Mouse (Mus musculus) stomach, postnatal 0 days (tissue): ENCODE data around the gene Prps1l1.

Source experiments
- CTCF ChIP-seq: IDR thresholded peaks from 2 replicates; pipeline ENCODE4 v1.5.1; 2016; ENCODE audit warnings: antibody characterized with exemption, low read depth, mild to moderate bottlenecking, moderate library complexity
- EP300 ChIP-seq: optimal IDR thresholded peaks from 2 replicates; pipeline ENCODE3; 2016; ENCODE audit warnings: antibody characterized with exemption

GRCm38 (mm10) chr12:35027533-35027932 is 43.0 kb downstream of the Prps1l1 start:
- TF ChIP-seq CTCF (no peak), EP300 (no peak)
